ENCODE assay signal across 9 mouse cellular contexts in the genomic region with DNA sequence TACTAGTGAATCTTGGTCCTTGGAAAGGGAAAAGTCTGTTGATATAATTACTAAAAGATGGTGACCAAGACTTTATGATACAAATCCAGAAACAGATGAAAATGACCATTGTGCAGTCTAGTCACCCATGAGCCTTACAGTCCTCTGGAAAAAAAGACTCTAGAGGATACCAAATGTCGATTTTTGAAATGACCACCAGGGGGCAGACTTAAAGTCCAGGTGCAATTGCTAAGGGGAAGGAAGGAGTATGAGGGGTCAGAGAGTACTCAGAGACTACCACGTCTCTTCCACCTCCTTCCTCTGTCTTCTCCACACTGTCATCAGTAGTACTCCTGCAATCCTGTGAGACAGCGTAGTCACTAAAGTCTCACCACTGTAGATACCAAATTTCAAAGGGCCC.
A peak's percentile ranks its signal among the peaks of the same experiment; 100 is the strongest.
DNase-seq lines count a peak whose midpoint lies in the region; ATAC-seq and TF ChIP-seq lines count a peak whose summit lies in the region.
"Had no signal": no experiment of that assay in that cellular context is flagged by ENCODE, and none has a peak within 500 bp of the region (broad histone marks: within the 10 kb centered on the region; RNA-seq: fewer than 3 reads in every experiment).

No protein-coding gene starts in this region.

- WGBS in lung, adult 2 months = 46% methylated on average over 3 of the region's 3 CpGs

- no peak for TF ChIP-seq CTCF in lung, adult 2 months (IDR thresholded peaks at IDR 0.05; ENCODE audit: insufficient read depth, low read length)

- DNase-seq in CD4-positive, CD25-positive, alpha-beta regulatory T cell, adult 2 months (ENCODE audit: low read depth, low spot score) = peak; percentile 5
- peak; percentile 43 for DNase-seq in kidney, adult 9 months
- DNase-seq in kidney, adult 18-20 months = no peak
- peak; percentile 45 for DNase-seq in ES-CJ7 (ENCODE audit: low read depth, low spot score)
- DNase-seq in lung, adult 2 months = peak; percentile 4
- DNase-seq in right cerebral cortex, adult 18-20 months = no peak
- DNase-seq in urinary bladder, postnatal 4 days (ENCODE audit: low spot score in 2 of 2) = no peak

- no peak overlapping the region for H3K4me3 ChIP-seq in lung, adult 2 months (replicated peaks; ENCODE audit: extremely low read depth, low read depth, low read length)
- H3K4me3 ChIP-seq: embryonic facial prominence, embryonic 13.5 days had no signal

- H3K4me1 ChIP-seq in lung, adult 2 months (ENCODE audit: control insufficient read depth, insufficient read depth, low read length) = no peaks in the 10 kb centered on the region; the same call in 1 of the 2 replicates

- no peak for ATAC-seq in CD4-positive, CD25-positive, alpha-beta regulatory T cell, adult 4 months

- TF ChIP-seq POLR2A in lung, adult 2 months (IDR thresholded peaks at IDR 0.05; ENCODE audit: borderline replicate concordance, extremely low read depth, low read depth, low read length) = no peak

Comparison
In these comparisons a context has a peak if more than half of its experiments do, and no peak if none do; other contexts are left out.
1. DNase-seq: peak in CD4-positive, CD25-positive, alpha-beta regulatory T cell, adult 2 months (single experiment), kidney, adult 9 months (single experiment), ES-CJ7 (single experiment) and lung, adult 2 months (single experiment); none in kidney, adult 18-20 months (single experiment), right cerebral cortex, adult 18-20 months (single experiment) and urinary bladder, postnatal 4 days (0 of 2).